Mouse (Mus musculus) CD8-positive naive resting alpha-beta T cell, adult 2 months (primary cell): Measurements from ENCODE around the gene Ndrg3.
"Not testable (repeated sequence)": the region's sequence is repeated elsewhere in the genome, so short reads cannot be mapped to it uniquely, and the experiment has no call there.

Experiments
- DNase-seq, 2 experiments: peaks; one replicate each; pipeline ENCODE4 v3.0.0; 2022; ENCODE audit warnings: low read depth in 2 of 2, low spot score in 2 of 2

Gene Ndrg3

GRCm38 (mm10) chr2:156998263-156998662, 6.4 kb upstream of the Ndrg3 start:
- DNase-seq: no peak

GRCm38 (mm10) chr2:156996576-156996975, 4.7 kb upstream of the Ndrg3 start:
- peak; percentile 25 to 45 for DNase-seq

- no peak for DNase-seq
Measured at GRCm38 (mm10) chr2:156990727-156991431, 977 bp downstream of the Ndrg3 start.

GRCm38 (mm10) chr2:156987316-156987715, 4.5 kb downstream of the Ndrg3 start:
- no peak for DNase-seq

GRCm38 (mm10) chr2:156982864-156983263, 9.0 kb downstream of the Ndrg3 start:
- DNase-seq: no peak

GRCm38 (mm10) chr2:156981291-156981690, 10.6 kb downstream of the Ndrg3 start:
- DNase-seq: no peak

GRCm38 (mm10) chr2:156980059-156980458, 11.8 kb downstream of the Ndrg3 start:
- no peak for DNase-seq

GRCm38 (mm10) chr2:156976711-156977110, 15.1 kb downstream of the Ndrg3 start:
- DNase-seq: no peak

GRCm38 (mm10) chr2:156974967-156975366, 16.9 kb downstream of the Ndrg3 start:
- peak in 1 of 2 experiments; percentile 8 for DNase-seq

- DNase-seq: no peak
Measured at GRCm38 (mm10) chr2:156973316-156974100, 18.3 kb downstream of the Ndrg3 start.

GRCm38 (mm10) chr2:156970253-156970652, 21.6 kb downstream of the Ndrg3 start:
- peak; percentile 8 to 12 for DNase-seq

GRCm38 (mm10) chr2:156968501-156968900, 23.4 kb downstream of the Ndrg3 start:
- no peak for DNase-seq

- DNase-seq: no peak
Measured at GRCm38 (mm10) chr2:156967388-156967787, 24.5 kb downstream of the Ndrg3 start.

- DNase-seq: no peak
Measured at GRCm38 (mm10) chr2:156963891-156964290, 28.0 kb downstream of the Ndrg3 start.

- DNase-seq: no peak
Measured at GRCm38 (mm10) chr2:156958496-156959252, 33.2 kb downstream of the Ndrg3 start.

- DNase-seq: no peak
Measured at GRCm38 (mm10) chr2:156957035-156957434, 34.8 kb downstream of the Ndrg3 start.

- no peak for DNase-seq
Measured at GRCm38 (mm10) chr2:156956306-156956705, 35.5 kb downstream of the Ndrg3 start.

GRCm38 (mm10) chr2:156954463-156954862, 37.4 kb downstream of the Ndrg3 start:
- no peak for DNase-seq

GRCm38 (mm10) chr2:156951301-156952094, 40.4 kb downstream of the Ndrg3 start:
- DNase-seq: no peak

GRCm38 (mm10) chr2:156950816-156951215, 41.0 kb downstream of the Ndrg3 start:
- no peak for DNase-seq

- not testable (repeated sequence) for DNase-seq
Measured at GRCm38 (mm10) chr2:156941523-156941922, 50.3 kb downstream of the Ndrg3 start.
